Mouse (Mus musculus): ENCODE results near the gene Crebrf. TPM values are rescaled to one million over a fixed set of nuclear protein-coding genes. Genes with fewer than 3 reads are reported as not detected.

Crebrf gene
- polyA plus RNA-seq, 1 experiment from 2014 or later = 6.5 TPM

- peaks cover 29% of the 10 kb centered on the region for H3K4me1 ChIP-seq (replicated peaks)
- H3K27me3 ChIP-seq = no peaks in the 10 kb centered on the region
- no peak overlapping the region for H3K4me3 ChIP-seq
- WGBS = 73% methylated on average over 5 of the region's 5 CpGs
- no peak overlapping the region for H3K9ac ChIP-seq
- H3K4me2 ChIP-seq = no peak overlapping the region
- H3K36me3 ChIP-seq = no peaks in the 10 kb centered on the region
- ATAC-seq (replicated peaks; ENCODE audit: insufficient number of reproducible peaks, insufficient read depth, low FRiP score, low read depth) = no peak
- no peaks in the 10 kb centered on the region for H3K9me3 ChIP-seq (replicated peaks)
- H3K27ac ChIP-seq = no peak overlapping the region
Measured at GRCm38 (mm10) chr17:26690236-26690635, 25.2 kb upstream of the Crebrf start.

- H3K4me3 ChIP-seq = no peak overlapping the region
- H3K27me3 ChIP-seq = no peaks in the 10 kb centered on the region
- 85% methylated on average over 7 of the region's 7 CpGs for WGBS
- no peak overlapping the region for H3K9ac ChIP-seq
- H3K9me3 ChIP-seq (replicated peaks) = no peaks in the 10 kb centered on the region
- no peak overlapping the region for H3K27ac ChIP-seq
- H3K4me1 ChIP-seq (replicated peaks) = peaks cover 29% of the 10 kb centered on the region
- H3K36me3 ChIP-seq = peaks cover 7% of the 10 kb centered on the region
- H3K4me2 ChIP-seq = no peak overlapping the region
- ATAC-seq (replicated peaks; ENCODE audit: insufficient number of reproducible peaks, insufficient read depth, low FRiP score, low read depth) = no peak
Measured at GRCm38 (mm10) chr17:26691110-26691509, 24.3 kb upstream of the Crebrf start.

- H3K9ac ChIP-seq = no peak overlapping the region
Measured at GRCm38 (mm10) chr17:26693424-26693823, 22.0 kb upstream of the Crebrf start.

GRCm38 (mm10) chr17:26694171-26694570 lies 21.3 kb upstream of the Crebrf start:
- Histone ChIP-seq H3K4me1 (replicated peaks) (peaks cover 21% of the 10 kb centered on the region), H3K4me2 (no peak overlapping the region), H3K36me3 (peaks cover 32% of the 10 kb centered on the region), H3K27ac (no peak overlapping the region), H3K4me3 (no peak overlapping the region), H3K9me3 (replicated peaks) (no peaks in the 10 kb centered on the region), H3K9ac (no peak overlapping the region), H3K27me3 (no peaks in the 10 kb centered on the region)
- ATAC-seq (replicated peaks; ENCODE audit: insufficient number of reproducible peaks, insufficient read depth, low FRiP score, low read depth) = no peak
- WGBS = 64% methylated on average over 7 of the region's 7 CpGs

More at GRCm38 (mm10) chr17:26693424-26693823, 22.0 kb upstream of the Crebrf start:
- Histone ChIP-seq H3K27ac (no peak overlapping the region), H3K4me2 (no peak overlapping the region), H3K36me3 (peaks cover 25% of the 10 kb centered on the region), H3K4me3 (no peak overlapping the region), H3K9me3 (replicated peaks) (no peaks in the 10 kb centered on the region), H3K4me1 (replicated peaks) (peaks cover 20% of the 10 kb centered on the region), H3K27me3 (no peaks in the 10 kb centered on the region)
- ATAC-seq (replicated peaks; ENCODE audit: insufficient number of reproducible peaks, insufficient read depth, low FRiP score, low read depth) = no peak
- 80% methylated on average over 7 of the region's 7 CpGs for WGBS

GRCm38 (mm10) chr17:26695193-26695592 lies 20.3 kb upstream of the Crebrf start:
- ATAC-seq (replicated peaks; ENCODE audit: insufficient number of reproducible peaks, insufficient read depth, low FRiP score, low read depth) = no peak

GRCm38 (mm10) chr17:26698846-26699245 lies 16.6 kb upstream of the Crebrf start:
- Histone ChIP-seq H3K36me3 (peaks cover 34% of the 10 kb centered on the region), H3K4me3 (no peak overlapping the region), H3K4me1 (replicated peaks) (peaks cover 44% of the 10 kb centered on the region), H3K9me3 (replicated peaks) (no peaks in the 10 kb centered on the region), H3K27ac (peak overlapping the region; percentile 71; the same call in 1 of the 2 replicates), H3K9ac (no peak overlapping the region), H3K27me3 (no peaks in the 10 kb centered on the region), H3K4me2 (no peak overlapping the region)
- WGBS = 85% methylated on average over 5 of the region's 5 CpGs
- no peak for ATAC-seq (replicated peaks; ENCODE audit: insufficient number of reproducible peaks, insufficient read depth, low FRiP score, low read depth)

More at GRCm38 (mm10) chr17:26695193-26695592, 20.3 kb upstream of the Crebrf start:
- H3K9ac ChIP-seq = no peak overlapping the region
- no peak overlapping the region for H3K4me3 ChIP-seq
- peaks cover 22% of the 10 kb centered on the region for H3K4me1 ChIP-seq (replicated peaks)
- no peak overlapping the region for H3K4me2 ChIP-seq
- no peaks in the 10 kb centered on the region for H3K9me3 ChIP-seq (replicated peaks)
- H3K27ac ChIP-seq = no peak overlapping the region
- H3K27me3 ChIP-seq = no peaks in the 10 kb centered on the region
- 90% methylated on average over 3 of the region's 3 CpGs for WGBS
- H3K36me3 ChIP-seq = peaks cover 34% of the 10 kb centered on the region

- peaks cover 44% of the 10 kb centered on the region for H3K4me1 ChIP-seq (replicated peaks)
- no peaks in the 10 kb centered on the region for H3K9me3 ChIP-seq (replicated peaks)
- peak overlapping the region; percentile 11; the same call in 1 of the 2 replicates for H3K4me2 ChIP-seq
- 54% methylated on average over 10 of the region's 10 CpGs for WGBS
- H3K9ac ChIP-seq = peak overlapping the region; percentile 35; the same call in 1 of the 2 replicates
- peak; percentile 64; the same call in 1 of the 2 replicates for ATAC-seq (replicated peaks; ENCODE audit: insufficient number of reproducible peaks, insufficient read depth, low FRiP score, low read depth)
- no peaks in the 10 kb centered on the region for H3K27me3 ChIP-seq
- peak overlapping the region; percentile 71 for H3K27ac ChIP-seq
- H3K36me3 ChIP-seq = peaks cover 38% of the 10 kb centered on the region
- H3K4me3 ChIP-seq = no peak overlapping the region
Measured at GRCm38 (mm10) chr17:26699819-26700616, 15.4 kb upstream of the Crebrf start.

GRCm38 (mm10) chr17:26701565-26701964 lies 13.9 kb upstream of the Crebrf start:
- H3K4me1 ChIP-seq (replicated peaks) = peaks cover 54% of the 10 kb centered on the region
- no peak overlapping the region for H3K4me2 ChIP-seq
- ATAC-seq (replicated peaks; ENCODE audit: insufficient number of reproducible peaks, insufficient read depth, low FRiP score, low read depth) = no peak
- no peak overlapping the region for H3K4me3 ChIP-seq
- H3K36me3 ChIP-seq = peaks cover 27% of the 10 kb centered on the region
- H3K9ac ChIP-seq = no peak overlapping the region
- H3K27me3 ChIP-seq = no peaks in the 10 kb centered on the region
- 58% methylated on average over 13 of the region's 13 CpGs for WGBS
- peak overlapping the region; percentile 11 for H3K27ac ChIP-seq
- H3K9me3 ChIP-seq (replicated peaks) = no peaks in the 10 kb centered on the region

GRCm38 (mm10) chr17:26702621-26703020 lies 12.8 kb upstream of the Crebrf start:
- Histone ChIP-seq H3K9ac (no peak overlapping the region), H3K27me3 (no peaks in the 10 kb centered on the region), H3K4me3 (no peak overlapping the region), H3K4me2 (no peak overlapping the region), H3K27ac (no peak overlapping the region), H3K9me3 (replicated peaks) (no peaks in the 10 kb centered on the region), H3K4me1 (replicated peaks) (peaks cover 54% of the 10 kb centered on the region), H3K36me3 (peaks cover 20% of the 10 kb centered on the region)
- 79% methylated on average over 4 of the region's 4 CpGs for WGBS
- ATAC-seq (replicated peaks; ENCODE audit: insufficient number of reproducible peaks, insufficient read depth, low FRiP score, low read depth) = no peak

GRCm38 (mm10) chr17:26703671-26704070 lies 11.8 kb upstream of the Crebrf start:
- 78% methylated on average over 4 of the region's 4 CpGs for WGBS
- no peak for ATAC-seq (replicated peaks; ENCODE audit: insufficient number of reproducible peaks, insufficient read depth, low FRiP score, low read depth)
- H3K4me1 ChIP-seq (replicated peaks) = peaks cover 52% of the 10 kb centered on the region

GRCm38 (mm10) chr17:26705463-26706359 lies 9.7 kb upstream of the Crebrf start:
- peak overlapping the region; percentile 71 for H3K27ac ChIP-seq
- 45% methylated on average over 11 of the region's 11 CpGs for WGBS
- H3K36me3 ChIP-seq = peaks cover 3% of the 10 kb centered on the region; the same call in 1 of the 2 replicates
- ATAC-seq (replicated peaks; ENCODE audit: insufficient number of reproducible peaks, insufficient read depth, low FRiP score, low read depth) = no peak
- H3K9ac ChIP-seq = no peak overlapping the region
- no peak overlapping the region for H3K4me3 ChIP-seq
- no peak overlapping the region for H3K4me2 ChIP-seq
- no peaks in the 10 kb centered on the region for H3K9me3 ChIP-seq (replicated peaks)
- H3K27me3 ChIP-seq = no peaks in the 10 kb centered on the region
- peaks cover 53% of the 10 kb centered on the region for H3K4me1 ChIP-seq (replicated peaks)

More at GRCm38 (mm10) chr17:26703671-26704070, 11.8 kb upstream of the Crebrf start:
- Histone ChIP-seq H3K36me3 (peaks cover 10% of the 10 kb centered on the region), H3K27me3 (no peaks in the 10 kb centered on the region), H3K27ac (no peak overlapping the region), H3K9me3 (replicated peaks) (no peaks in the 10 kb centered on the region), H3K4me2 (no peak overlapping the region), H3K4me3 (no peak overlapping the region), H3K9ac (no peak overlapping the region)
